Mouse (Mus musculus): ENCODE results near the gene Gm973.

Gene Gm973

GRCm38 (mm10) chr1:59492432-59492831 is 23.6 kb upstream of the Gm973 start:
- no peak for DNase-seq (ENCODE audit: low spot score in 2 of 2)

- DNase-seq (ENCODE audit: low spot score in 2 of 2): no peak
Observed at GRCm38 (mm10) chr1:59495970-59496369, 20.1 kb upstream of the Gm973 start.

DNA sequence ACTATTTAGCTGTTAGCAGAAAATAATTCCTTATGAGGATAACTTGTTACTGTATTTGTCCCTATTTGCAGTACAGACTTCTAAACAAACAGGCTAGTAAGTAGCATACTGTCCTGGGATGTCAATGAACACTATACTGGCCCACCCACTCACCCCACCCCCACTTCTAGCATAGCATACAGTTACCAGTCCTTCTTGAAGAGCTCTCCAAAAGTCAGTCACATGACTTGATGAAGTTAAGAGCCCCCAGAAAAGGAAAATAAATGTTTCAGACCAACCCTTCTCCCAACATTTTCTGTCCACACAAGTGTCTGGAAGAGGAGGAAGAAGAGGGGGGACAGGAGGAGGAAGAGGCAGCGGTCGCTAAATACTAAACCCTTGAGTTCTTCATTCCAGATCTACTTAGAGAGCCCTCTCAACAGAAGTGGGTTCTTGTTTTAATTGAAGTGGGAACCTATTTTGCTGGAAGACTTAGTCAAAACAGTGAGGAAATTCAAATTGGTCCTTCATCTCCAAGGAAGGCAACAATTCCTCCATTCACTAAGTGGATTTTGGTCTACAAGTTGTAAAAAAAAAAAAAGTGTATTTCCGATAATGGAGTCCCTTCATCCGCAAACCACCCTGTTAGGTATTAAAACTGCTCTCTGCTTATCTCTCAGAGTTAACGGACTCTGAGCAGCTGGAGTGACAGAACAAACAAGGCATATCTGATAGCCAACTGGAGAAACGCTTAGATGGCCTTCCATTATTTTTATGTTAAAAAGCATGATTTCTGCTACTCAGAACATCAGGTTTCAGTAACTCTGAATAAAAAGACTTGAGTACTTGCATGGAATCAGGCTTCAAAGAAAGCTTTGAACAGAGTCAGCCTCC is 18.1 kb upstream of the Gm973 start:
- DNase-seq (ENCODE audit: low spot score in 2 of 2): no peak

DNA sequence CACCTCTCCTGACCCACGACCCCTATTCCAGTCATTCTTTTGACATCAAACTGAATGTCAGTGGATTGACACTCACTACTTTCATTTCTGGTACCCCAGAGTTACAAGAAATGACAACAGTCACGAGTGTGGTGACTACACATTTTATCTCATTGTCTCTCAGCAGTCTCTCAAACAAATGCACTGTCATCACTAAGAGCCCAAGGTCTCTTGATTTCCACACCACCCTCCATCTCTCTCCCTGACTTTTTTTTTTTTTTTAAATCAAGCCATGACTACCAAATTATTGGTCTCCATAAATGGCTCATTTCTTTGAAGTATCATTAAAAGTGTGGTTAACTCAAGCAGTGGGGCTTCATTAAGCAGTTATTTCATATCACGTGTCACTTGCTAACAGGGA is 16.7 kb upstream of the Gm973 start:
- DNase-seq (ENCODE audit: low spot score in 2 of 2): no peak

- DNase-seq (ENCODE audit: low spot score in 2 of 2): no peak
Observed at GRCm38 (mm10) chr1:59502355-59502754, 13.7 kb upstream of the Gm973 start.

DNA sequence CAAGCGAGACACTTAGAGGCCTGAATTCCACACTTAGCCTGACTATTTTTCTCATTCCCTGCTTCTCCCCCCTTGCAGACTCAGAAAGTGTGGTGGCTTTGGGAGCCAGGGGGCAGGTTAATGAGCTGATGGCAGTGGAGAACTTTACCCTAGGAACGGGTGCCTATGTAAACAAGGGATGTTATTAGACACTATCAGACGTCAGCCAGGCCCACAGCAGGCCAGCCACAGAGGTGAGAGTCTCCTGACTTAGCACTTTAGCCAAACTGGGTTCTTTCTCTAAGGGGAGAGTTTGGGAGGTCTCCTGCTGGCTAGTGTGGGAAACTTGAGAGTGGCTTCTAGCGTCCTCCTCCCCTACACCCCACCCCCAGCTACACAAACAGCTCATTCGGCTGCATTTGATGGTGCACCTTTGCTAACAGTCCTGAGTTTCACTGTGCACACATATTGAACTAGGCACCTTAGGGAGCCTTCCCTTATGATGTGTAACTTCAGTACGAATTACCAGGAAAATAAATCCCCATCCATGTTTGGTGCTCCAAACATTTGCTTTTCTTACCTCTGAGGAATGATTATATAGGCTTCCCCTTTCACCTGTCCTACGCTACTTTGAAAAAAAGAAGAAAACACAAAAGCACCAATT is 12.3 kb upstream of the Gm973 start:
- no peak for DNase-seq (ENCODE audit: low spot score in 2 of 2)

- DNase-seq (ENCODE audit: low spot score in 2 of 2): no peak
Observed at GRCm38 (mm10) chr1:59504302-59504700, 11.8 kb upstream of the Gm973 start.

- no peak for DNase-seq (ENCODE audit: low spot score in 2 of 2)
Observed at GRCm38 (mm10) chr1:59508463-59509139, 7.5 kb upstream of the Gm973 start.

- DNase-seq (ENCODE audit: low spot score in 2 of 2): no peak
Observed at GRCm38 (mm10) chr1:59511566-59512270, 4.3 kb upstream of the Gm973 start.

GRCm38 (mm10) chr1:59520226-59520837 is 4.3 kb downstream of the Gm973 start:
- DNase-seq (ENCODE audit: low spot score in 2 of 2): no peak

- no peak for DNase-seq (ENCODE audit: low spot score in 2 of 2)
Observed at GRCm38 (mm10) chr1:59522456-59522855, 6.4 kb downstream of the Gm973 start.

- DNase-seq (ENCODE audit: low spot score in 2 of 2): no peak
Observed at GRCm38 (mm10) chr1:59523378-59523958, 7.4 kb downstream of the Gm973 start.

- DNase-seq (ENCODE audit: low spot score in 2 of 2): no peak
Observed at GRCm38 (mm10) chr1:59524071-59524470, 8.0 kb downstream of the Gm973 start.

- DNase-seq (ENCODE audit: low spot score in 2 of 2): no peak
Observed at GRCm38 (mm10) chr1:59524759-59525158, 8.7 kb downstream of the Gm973 start.

GRCm38 (mm10) chr1:59527219-59527618 is 11.2 kb downstream of the Gm973 start:
- no peak for DNase-seq (ENCODE audit: low spot score in 2 of 2)

DNA sequence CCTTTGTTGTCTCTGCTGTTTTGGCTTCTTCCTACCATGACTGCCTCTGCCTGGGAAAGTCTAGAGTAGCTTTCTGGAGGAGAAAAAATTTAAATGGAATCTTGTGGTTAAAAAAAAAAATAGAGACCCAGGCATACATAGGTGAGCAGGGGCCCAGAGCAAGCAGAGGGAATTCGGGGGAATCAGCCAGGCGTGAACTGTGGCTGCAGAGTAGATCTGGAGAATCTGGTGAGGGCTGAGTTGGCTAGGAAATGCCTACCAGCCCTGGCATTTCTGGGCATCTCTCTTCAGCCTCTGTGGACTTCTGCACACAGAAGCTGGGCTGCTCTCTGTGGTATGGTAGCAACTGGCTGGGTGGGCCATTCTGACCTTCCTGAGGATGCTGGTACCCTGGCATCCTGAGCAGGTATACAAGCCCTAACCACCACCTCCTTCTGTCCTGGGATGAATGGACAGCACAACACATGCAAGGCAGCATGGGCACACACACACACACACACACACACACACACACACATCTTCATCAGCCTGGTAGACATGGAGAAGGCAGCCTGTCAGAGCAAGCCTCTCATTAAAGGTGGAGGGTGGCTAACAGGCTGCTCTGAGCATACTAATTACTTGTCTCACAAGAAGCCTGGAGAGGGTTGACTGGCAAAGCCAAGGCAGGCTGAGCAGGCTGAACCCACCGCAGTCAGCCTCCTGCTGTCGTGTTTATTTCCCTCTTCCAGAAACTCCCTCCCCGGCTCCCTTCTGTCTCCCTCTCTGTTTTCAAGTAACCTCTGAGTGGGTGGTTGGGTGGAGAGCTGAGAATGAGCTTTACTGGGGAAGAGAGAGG is 19.1 kb downstream of the Gm973 start:
- DNase-seq (ENCODE audit: low spot score in 2 of 2): no peak

DNA sequence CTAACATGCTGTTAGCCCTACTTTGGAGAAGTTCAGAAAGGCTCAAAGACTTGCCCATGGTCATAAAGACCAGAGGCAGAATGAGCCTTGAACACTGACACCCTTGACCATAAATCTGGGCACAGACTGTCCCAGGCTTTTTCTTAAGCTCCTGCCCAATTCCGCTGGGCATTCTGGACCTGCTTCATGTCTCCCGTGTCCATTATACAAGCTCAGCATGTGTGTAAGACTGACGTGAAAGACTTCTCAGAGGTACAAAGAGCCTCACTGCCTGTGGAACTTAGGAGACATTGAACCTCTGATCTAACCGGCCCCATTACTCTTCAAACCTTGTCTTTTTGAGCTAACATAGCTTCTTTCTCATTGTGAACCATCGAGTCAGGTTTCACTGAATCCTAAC is 22.3 kb downstream of the Gm973 start:
- DNase-seq (ENCODE audit: low spot score in 2 of 2): no peak

- DNase-seq (ENCODE audit: low spot score in 2 of 2): no peak
Observed at GRCm38 (mm10) chr1:59540537-59541148, 24.6 kb downstream of the Gm973 start.

- DNase-seq (ENCODE audit: low spot score in 2 of 2): no peak
Observed at GRCm38 (mm10) chr1:59541271-59542020, 25.4 kb downstream of the Gm973 start.
